Mouse (Mus musculus) C2C12 (cell line): Measurements from ENCODE around the gene Gigyf1.

Source experiments
- CEBPB ChIP-seq: IDR thresholded peaks from one replicate; pipeline ENCODE4 v1.6.1; 2011; ENCODE audit warnings: low read depth, mild to moderate bottlenecking, control low read depth, moderate library complexity
- CTCF ChIP-seq: IDR thresholded peaks from one replicate; pipeline ENCODE4 v1.5.1; 2011; ENCODE audit not compliant: control insufficient read depth, insufficient read depth, insufficient read length
- MAX ChIP-seq: IDR thresholded peaks from one replicate; pipeline ENCODE4 v1.6.1; 2011; ENCODE audit warnings: mild to moderate bottlenecking, control low read depth
- MYOD1 ChIP-seq: IDR thresholded peaks from one replicate; pipeline ENCODE4 v1.6.1; 2011; ENCODE audit warnings: low read depth; ENCODE audit not compliant: control insufficient read depth, insufficient read length
- MYOG ChIP-seq: IDR thresholded peaks from one replicate; pipeline ENCODE4 v1.6.1; 2011; ENCODE audit not compliant: control insufficient read depth, insufficient read length; ENCODE audit errors: extremely low read depth
- USF1 ChIP-seq: IDR thresholded peaks from one replicate; pipeline ENCODE4 v1.6.1; 2011; ENCODE audit warnings: low read depth, mild to moderate bottlenecking, control low read depth, moderate library complexity

- TF ChIP-seq CTCF (no peak), USF1 (no peak), CEBPB (no peak), MYOG (no peak), MYOD1 (no peak), MAX (no peak)
Measured at GRCm38 (mm10) chr5:137553411-137553837, 35.1 kb downstream of the Gigyf1 start, which contains the start of gene Actl6b.
